Mouse (Mus musculus) left cerebral cortex, postnatal 14 days (tissue): ENCODE results near the gene Dcp1b. TPM values are rescaled to one million over a fixed set of nuclear protein-coding genes. Genes with fewer than 3 reads are reported as not detected.

Source experiments
- DNase-seq, 2 experiments: peaks; one replicate each; pipeline ENCODE4 v3.0.0; 2021 to 2022; ENCODE audit warnings: low spot score in 2 of 2, mixed read lengths in 1 of 2
- intact Hi-C: fragments of 180-260 bp; cut with DNase I; formaldehyde crosslinking; loops from one replicate; pipeline ENCODE4 v1.15.1; 2025
- total RNA-seq, 2 experiments: library from RNA; stranded (reverse); gene quantifications; 2 replicates each; pipeline ENCODE4 v1.2.3; 2021

The Dcp1b gene
- total RNA-seq, 2 experiments from 2014 or later = 11.7 to 14.5 TPM

GRCm38 (mm10) chr6:119224451-119225195, 49.6 kb downstream of the Dcp1b start:
- intact Hi-C loops = loop anchor here (2.0 to 5.0 kb wide), 3 partner anchors 58 to 198 kb away; no protein-coding TSS in a partner anchor
- DNase-seq = no peak

GRCm38 (mm10) chr6:119225226-119225625, 50.2 kb downstream of the Dcp1b start:
- intact Hi-C loops = loop anchor here (2.0 to 5.0 kb wide), 2 partner anchors 102 to 198 kb away; no protein-coding TSS in a partner anchor

GRCm38 (mm10) chr6:119225731-119226130, 50.7 kb downstream of the Dcp1b start:
- no peak for DNase-seq
- intact Hi-C loops = loop anchor here (2.0 to 5.0 kb wide), 2 partner anchors 102 to 197 kb away; no protein-coding TSS in a partner anchor

More at GRCm38 (mm10) chr6:119225226-119225625, 50.2 kb downstream of the Dcp1b start:
- DNase-seq = no peak

- intact Hi-C loops = loop anchor here (5.0 kb wide), 1 partner anchor 100 kb away; no protein-coding TSS in a partner anchor
- no peak for DNase-seq
Measured at GRCm38 (mm10) chr6:119227001-119227400, 51.9 kb downstream of the Dcp1b start.

GRCm38 (mm10) chr6:119228861-119229603, 54.0 kb downstream of the Dcp1b start:
- DNase-seq = peak; percentile 56 to 66

GRCm38 (mm10) chr6:119233066-119233465, 58.0 kb downstream of the Dcp1b start:
- intact Hi-C loops = no loop called here

More at GRCm38 (mm10) chr6:119228861-119229603, 54.0 kb downstream of the Dcp1b start:
- intact Hi-C loops = loop anchor here (5.0 kb wide), 1 partner anchor 98 kb away; no protein-coding TSS in a partner anchor

GRCm38 (mm10) chr6:119235441-119235840, 60.4 kb downstream of the Dcp1b start:
- intact Hi-C loops = loop anchor here (5.0 kb wide), 1 partner anchor 77 kb away; no protein-coding TSS in a partner anchor
- no peak for DNase-seq

More at GRCm38 (mm10) chr6:119233066-119233465, 58.0 kb downstream of the Dcp1b start:
- DNase-seq = no peak

GRCm38 (mm10) chr6:119236241-119236640, 61.2 kb downstream of the Dcp1b start, which contains the start of gene Cacna2d4:
Gene Cacna2d4, plus strand, starts transcription at chr6:119236526.
- no peak for DNase-seq
- intact Hi-C loops = loop anchor here (5.0 kb wide), 1 partner anchor 76 kb away; no protein-coding TSS in a partner anchor

GRCm38 (mm10) chr6:119237427-119237989, 62.5 kb downstream of the Dcp1b start:
- peak; percentile 80 to 88 for DNase-seq
- intact Hi-C loops = loop anchor here (5.0 kb wide), 1 partner anchor 75 kb away; no protein-coding TSS in a partner anchor

- intact Hi-C loops = loop anchor here (5.0 kb wide), 1 partner anchor 73 kb away; no protein-coding TSS in a partner anchor
- no peak for DNase-seq
Measured at GRCm38 (mm10) chr6:119239341-119240005, 64.4 kb downstream of the Dcp1b start.

- intact Hi-C loops = no loop called here
Measured at GRCm38 (mm10) chr6:119240256-119240655, 65.2 kb downstream of the Dcp1b start.

GRCm38 (mm10) chr6:119240871-119241705, 66.0 kb downstream of the Dcp1b start:
- DNase-seq = no peak
- intact Hi-C loops = no loop called here

More at GRCm38 (mm10) chr6:119240256-119240655, 65.2 kb downstream of the Dcp1b start:
- DNase-seq = no peak

GRCm38 (mm10) chr6:119246082-119246481, 71.0 kb downstream of the Dcp1b start:
- no peak for DNase-seq

GRCm38 (mm10) chr6:119248578-119248977, 73.5 kb downstream of the Dcp1b start:
- intact Hi-C loops = no loop called here

More at GRCm38 (mm10) chr6:119246082-119246481, 71.0 kb downstream of the Dcp1b start:
- intact Hi-C loops = no loop called here

GRCm38 (mm10) chr6:119249726-119250125, 74.7 kb downstream of the Dcp1b start:
- intact Hi-C loops = no loop called here
- no peak for DNase-seq

More at GRCm38 (mm10) chr6:119248578-119248977, 73.5 kb downstream of the Dcp1b start:
- no peak for DNase-seq

GRCm38 (mm10) chr6:119251704-119252103, 76.7 kb downstream of the Dcp1b start:
- intact Hi-C loops = no loop called here
- DNase-seq = no peak
